Mouse (Mus musculus) megakaryocyte, embryonic 14.5 days (primary cell): ENCODE measurements around the gene Gm21987.

Experiments
- FLI1 ChIP-seq: IDR thresholded peaks from 2 replicates; pipeline ENCODE4 v1.6.1; 2012; ENCODE audit warnings: low read length, inconsistent platforms, mixed read lengths
- GATA1 ChIP-seq: IDR thresholded peaks from 3 replicates; pipeline ENCODE4 v1.6.1; 2012; ENCODE audit warnings: mixed read lengths, low read length, inconsistent platforms, borderline replicate concordance

DNA sequence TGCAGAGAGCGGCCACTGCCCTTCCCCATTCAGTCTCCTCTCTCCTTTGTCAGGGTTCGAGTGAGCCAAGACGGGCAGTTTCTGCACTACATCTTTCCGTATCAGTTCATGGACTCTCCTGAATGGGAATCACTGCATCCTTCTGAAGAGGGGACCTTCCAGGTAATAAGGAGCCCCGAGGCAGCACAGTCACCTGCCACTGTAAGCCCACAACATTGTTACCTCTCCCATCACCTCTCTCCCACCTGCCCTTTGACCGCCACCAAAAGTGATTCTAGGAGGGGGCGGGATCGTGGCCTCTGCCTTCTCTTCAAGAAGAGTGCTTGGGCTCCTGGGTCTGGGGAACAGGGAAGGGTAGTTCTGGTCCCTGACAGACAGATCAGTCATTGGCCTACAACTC, 22.6 kb downstream of the Gm21987 start:
- TF ChIP-seq GATA1 (no peak), FLI1 (no peak)
